Mouse (Mus musculus): ENCODE data around the gene Plin2.

Gene Plin2

DNA sequence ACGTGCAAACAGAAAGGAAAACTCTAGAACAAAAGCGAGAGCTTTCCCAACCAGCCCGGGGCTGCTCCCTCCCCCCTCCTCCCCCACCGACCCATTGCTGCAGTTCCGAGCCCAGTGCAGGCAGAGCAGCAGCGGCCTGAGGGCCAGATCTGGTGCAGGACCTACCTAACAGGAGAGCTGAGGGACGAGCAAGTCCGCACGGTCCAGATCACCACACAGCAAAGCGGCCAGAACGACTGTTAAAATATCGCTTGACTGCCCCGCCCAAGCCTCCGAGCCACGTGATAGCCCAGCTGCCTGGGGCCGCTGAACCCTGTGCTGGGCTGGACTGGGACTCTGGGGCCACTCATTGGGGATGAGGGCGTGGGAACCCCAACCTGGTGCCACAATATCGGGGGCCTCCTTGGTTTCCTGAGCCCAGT lies at the start of gene Plin2:
Gene Plin2, minus strand, starts transcription at position 281 of the 422 bp plus-strand sequence.
- DNase-seq (ENCODE audit: low spot score in 2 of 2) = peak in 1 of 2 experiments; percentile 51

DNA sequence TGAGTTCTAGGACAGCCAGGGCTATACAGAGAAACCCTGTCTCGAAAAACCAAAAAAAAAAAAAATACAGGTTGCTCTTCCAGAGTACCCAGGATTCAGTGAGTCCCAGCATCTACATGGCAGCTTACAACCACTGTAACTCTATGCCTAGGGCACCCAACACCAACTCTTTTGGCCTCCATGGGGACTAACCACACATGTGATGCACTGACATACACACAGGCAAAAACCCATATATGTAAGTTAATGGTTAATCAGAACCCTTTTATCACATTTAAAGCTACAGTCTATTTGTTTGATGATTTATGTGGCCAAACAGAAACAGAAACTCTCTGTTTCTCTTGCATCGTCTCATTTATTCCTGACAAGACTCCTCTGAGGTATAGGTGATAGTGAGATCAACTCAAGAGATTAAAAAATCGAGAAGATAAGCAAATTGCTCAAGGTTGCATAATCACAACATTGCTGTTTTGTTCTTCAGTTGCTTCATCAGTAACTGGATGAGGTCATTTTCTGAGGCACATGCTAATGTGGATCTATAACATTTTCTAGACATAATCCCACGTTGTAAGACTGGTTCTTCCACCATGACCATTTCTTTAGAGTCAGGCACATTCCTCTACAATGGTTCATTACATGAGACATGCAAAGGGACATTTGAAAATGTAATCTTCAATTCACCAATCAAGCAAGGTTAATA lies 49.2 kb upstream of the Plin2 start:
- DNase-seq (ENCODE audit: low spot score in 2 of 2) = no peak

DNA sequence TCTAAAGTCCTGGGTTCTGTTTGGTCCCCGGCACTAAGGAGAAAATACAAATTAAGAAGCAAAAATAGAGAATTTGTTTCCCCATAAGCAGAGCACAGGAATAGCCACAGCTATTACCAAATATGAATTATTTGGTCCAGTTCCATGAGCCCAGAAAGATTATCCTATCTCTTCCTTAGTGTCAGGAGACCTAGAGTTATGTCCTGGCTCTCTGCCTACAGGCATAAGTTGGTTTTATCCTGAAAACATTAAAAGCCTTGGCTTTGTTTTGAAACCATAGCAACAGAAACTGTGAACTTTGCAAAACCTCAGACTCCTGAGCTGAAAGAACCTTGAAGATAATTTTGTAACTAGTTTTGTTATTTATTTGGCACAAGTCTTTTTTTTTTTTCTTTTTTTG lies 47.3 kb upstream of the Plin2 start:
- DNase-seq (ENCODE audit: low spot score in 2 of 2) = no peak

DNA sequence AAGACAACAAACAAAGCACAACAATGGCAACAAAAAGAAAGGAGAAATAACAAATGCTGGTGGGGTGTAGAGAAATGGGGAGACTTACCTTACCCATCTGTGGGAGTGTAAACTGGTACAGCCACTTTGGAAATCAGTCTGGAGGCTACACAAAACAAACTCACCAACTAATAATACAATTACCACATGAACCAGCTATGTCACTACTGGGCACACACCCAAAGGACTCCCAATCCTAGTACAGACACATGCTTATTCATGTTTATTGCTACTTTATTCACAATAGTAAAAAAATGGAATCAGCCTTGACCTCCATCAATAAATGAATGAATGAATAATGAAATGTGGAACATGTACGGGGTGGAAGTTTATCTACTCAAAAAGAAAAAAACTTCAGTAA lies 45.5 kb upstream of the Plin2 start:
- no peak for DNase-seq (ENCODE audit: low spot score in 2 of 2)

DNA sequence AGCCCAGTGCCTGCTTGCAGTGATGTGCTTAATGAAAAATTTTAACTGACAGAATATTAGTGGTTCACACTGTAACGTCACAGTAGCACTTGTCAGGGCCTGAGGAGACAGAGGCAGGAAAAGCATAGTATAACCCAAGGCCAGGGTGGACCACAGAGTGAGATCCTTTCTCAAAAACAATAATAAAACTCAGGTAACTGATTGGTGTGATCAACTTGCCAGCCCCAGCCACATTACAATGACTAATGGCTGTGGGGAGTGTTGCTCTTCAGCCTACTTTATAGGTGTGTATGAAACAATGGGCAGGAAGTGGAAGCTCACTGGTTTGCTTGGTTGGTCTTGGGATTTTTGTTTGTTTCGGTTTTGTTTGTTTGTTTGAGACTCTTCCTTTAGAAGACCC lies 43.7 kb upstream of the Plin2 start:
- DNase-seq (ENCODE audit: low spot score in 2 of 2) = no peak

DNA sequence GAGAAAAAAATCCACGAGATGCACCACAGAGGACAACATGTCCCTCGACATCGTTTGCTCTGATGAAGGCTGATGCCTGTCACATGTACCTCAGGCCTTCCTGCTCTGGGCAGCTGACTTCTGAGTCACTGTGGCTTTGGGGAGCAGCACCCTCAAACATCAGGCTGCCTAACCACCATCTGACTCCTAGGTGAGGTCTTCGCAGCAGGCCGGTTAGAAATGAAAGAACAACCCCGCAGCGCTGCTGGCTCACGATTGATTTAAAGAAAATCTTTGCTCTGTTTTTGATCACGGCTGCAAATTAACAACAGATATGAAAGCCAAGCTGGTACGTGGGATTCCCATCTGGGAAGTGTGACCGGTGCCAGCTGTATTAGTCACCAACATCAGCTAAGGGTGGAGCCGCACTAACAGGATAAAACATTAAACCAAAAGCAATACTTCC lies 42.9 kb upstream of the Plin2 start:
- no peak for DNase-seq (ENCODE audit: low spot score in 2 of 2)

DNA sequence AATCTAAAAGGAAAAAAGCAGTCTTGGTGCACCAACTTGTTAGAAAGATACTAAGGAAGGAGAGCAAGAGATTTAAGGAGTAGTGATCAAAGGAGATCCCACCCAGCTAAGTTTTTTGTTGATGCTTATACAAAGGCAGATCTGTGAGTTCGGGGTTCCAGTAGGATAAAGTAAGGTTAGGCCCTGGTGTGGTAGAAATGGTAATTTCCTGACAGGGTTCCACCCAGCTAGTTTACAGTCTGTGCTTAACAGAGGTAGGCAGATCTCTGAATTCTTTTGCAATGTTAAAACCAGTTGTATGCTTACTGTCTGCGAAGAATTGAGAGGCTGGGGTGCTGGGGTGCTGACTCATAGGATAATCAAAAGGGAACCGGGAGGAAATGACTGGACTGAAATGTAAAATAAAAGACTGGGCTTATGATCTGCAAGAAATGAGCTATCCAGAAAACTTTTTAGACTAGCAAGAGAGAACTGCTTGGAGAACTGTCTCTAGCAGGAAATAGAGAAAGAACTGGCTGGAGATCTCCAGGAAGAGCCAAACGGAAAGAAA lies 40.9 kb upstream of the Plin2 start:
- no peak for DNase-seq (ENCODE audit: low spot score in 2 of 2)

DNA sequence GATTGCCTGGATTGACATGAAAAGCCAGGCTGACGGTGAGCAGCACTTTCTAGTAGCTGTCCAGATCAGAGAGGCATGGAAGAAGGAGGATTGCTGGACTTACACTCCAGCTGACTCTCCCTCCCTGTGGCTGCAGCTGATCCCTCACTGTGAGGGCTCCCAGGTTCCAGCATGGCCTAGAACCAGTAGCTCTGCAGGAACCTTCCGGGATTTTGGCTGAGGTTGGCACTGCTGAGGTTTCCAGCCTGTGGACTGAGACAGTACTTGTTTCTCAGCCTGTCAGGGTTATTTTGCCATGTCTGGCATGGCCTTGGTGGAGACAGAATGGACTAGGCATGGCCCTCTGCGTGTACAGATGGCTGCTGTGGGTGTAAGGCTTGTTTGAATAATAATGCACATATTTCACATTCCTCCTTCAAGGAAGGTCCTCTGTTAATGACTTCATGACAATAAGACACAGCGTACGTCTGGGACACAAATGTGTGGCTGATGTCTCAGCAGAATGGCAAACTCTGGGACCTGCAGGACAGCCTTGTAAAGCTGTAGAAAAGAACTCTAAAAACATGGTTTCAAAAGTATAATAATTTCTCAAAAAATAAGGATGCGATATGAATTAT lies 40.3 kb upstream of the Plin2 start:
- peak in 1 of 2 experiments; percentile 20 for DNase-seq (ENCODE audit: low spot score in 2 of 2)

DNA sequence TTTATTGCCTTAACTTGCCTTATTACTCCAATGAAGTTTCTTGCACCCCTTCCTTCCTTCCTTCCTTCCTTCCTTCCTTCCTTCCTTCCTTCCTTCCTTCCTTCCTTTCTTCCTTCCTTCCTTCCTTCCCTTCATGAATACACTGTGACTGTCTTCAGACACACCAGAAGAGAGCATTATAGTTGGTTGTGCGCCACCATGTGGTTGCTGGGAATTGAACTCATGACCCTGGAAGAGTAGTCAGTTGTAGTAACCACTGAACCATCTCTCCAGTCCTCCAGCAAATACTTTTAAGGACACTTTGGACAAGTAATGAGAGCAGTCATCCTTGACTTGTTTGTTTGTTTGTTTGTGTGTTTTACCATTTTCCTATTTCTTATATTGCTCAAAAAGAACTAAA lies 38.9 kb upstream of the Plin2 start:
- no peak for DNase-seq (ENCODE audit: low spot score in 2 of 2)

DNA sequence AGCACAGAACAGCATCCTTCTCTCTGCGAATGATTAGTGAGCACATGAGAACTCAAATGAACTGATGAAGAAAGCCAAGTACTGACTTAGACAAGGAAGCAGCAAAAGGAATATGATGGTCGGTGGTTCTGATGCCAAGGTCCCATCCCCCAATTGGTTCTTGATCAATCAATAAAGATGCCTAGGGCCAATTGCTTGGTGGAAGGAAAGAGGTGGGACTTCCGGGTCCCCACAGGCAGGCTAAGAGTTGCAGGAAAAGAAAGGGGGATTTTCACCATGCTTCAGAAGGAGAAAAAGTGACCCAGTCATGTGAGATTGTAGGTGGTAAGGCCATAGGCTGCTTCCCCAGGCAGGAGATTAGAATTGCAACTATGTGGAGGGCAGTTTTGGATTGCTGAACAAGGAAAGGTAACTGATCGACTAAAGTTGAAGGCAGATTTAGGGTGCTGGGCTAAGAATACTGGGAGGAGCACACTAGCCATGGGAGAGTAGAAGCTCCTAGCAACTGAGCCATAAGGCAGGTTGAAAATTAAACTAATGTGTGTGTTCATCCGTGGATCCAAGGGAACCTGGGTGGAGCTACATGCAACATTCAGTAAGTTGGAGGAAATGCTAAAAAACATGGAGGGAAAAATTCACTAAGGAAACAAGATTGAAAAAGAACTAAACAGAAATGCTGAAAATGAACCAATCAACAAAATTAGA lies 29.5 kb upstream of the Plin2 start:
- no peak for DNase-seq (ENCODE audit: low spot score in 2 of 2)

DNA sequence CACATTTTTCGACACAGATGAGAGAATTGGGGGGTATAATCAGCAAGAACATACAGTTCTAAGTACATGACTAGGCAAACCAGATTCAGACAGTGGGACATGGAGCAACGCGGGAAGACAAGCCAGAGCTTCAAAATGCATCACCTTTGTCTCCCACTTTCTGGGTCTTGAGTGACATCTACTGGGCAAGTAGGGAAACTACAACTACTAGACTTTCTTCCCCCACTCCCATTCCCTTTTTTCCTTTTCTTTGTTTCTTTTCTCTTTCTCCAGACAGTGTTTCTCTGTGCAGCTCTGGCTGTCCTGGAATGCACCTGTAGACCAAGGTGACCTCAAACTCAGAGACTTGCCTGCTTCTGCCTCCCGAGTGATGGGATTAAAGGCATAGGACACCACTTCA lies 27.0 kb upstream of the Plin2 start:
- DNase-seq (ENCODE audit: low spot score in 2 of 2) = peak in 1 of 2 experiments; percentile 34

DNA sequence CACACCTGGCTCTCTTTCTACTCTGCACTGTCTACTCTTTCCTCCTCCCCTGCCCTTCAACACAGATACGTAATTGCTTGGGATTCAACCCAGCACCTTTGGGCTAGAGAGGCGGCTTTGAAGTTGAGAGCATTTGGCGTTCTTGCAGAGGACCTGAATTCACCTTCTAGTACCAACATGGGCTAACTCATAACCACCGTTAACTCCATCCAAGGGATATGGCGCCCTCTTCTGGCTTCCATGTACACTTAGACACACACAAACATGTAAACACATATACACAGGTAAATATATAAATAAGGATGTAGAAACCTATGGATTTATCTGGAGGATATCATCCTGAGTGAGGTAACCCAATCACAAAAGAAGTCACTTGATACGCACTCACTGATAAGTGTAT lies 25.2 kb upstream of the Plin2 start:
- DNase-seq (ENCODE audit: low spot score in 2 of 2) = peak in 1 of 2 experiments; percentile 20

DNA sequence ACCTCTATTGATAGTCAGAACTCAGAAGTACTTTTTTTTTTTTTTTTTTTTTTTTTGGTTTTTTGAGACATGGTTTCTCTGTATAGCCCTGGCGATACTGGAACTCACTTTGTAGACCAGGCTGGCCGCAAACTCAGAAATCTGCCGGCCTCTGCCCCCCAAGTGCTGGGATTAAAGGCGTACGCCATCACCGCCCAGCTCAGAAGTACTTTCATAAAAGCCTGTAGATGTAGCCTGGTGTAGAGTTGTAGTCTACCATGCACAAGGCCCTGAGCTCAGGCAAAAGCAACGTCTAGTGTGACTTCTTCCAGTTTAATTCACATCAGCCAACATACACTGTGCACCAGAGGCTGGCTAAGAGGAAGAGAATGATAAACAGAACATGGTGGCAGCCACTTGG lies 23.1 kb upstream of the Plin2 start:
- DNase-seq (ENCODE audit: low spot score in 2 of 2) = no peak

DNA sequence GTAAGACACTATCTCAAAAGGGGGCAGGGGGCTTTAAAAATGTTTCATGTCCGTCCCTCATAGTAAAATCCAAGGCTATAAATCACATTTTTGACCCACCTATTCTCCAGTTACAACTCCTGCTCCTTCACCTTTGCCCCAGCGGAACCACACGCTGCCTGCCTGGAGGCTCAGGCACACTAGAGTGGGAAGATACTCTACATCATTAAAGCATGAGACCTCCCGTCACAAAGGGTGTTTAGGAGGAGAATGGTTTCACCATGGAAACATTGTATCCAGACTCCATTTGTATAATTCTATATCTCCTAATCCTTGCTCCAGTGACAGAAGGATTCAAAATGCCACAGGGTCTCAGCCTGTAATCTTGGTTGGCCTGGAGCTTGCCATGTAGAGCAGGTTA lies 21.4 kb upstream of the Plin2 start:
- DNase-seq (ENCODE audit: low spot score in 2 of 2) = no peak

DNA sequence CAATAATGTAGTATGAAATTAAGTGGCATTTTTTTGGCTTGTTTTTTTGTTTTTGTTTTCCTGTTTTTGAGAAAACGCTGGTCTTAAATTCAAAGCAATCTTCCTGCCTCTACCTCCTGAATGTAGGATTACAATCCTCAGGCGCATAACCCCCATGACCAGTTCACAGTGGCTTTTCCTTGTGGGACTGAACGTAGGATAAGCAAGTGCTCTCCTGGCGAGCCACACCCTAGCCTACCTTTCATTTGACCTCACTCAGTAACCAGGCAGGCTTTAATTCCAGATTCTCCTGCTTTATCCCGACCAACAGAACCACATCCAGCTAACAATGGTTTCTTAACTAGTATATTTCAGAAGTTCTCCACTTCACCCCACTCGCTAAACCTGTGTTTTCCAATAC lies 20.9 kb upstream of the Plin2 start:
- DNase-seq (ENCODE audit: low spot score in 2 of 2) = no peak

DNA sequence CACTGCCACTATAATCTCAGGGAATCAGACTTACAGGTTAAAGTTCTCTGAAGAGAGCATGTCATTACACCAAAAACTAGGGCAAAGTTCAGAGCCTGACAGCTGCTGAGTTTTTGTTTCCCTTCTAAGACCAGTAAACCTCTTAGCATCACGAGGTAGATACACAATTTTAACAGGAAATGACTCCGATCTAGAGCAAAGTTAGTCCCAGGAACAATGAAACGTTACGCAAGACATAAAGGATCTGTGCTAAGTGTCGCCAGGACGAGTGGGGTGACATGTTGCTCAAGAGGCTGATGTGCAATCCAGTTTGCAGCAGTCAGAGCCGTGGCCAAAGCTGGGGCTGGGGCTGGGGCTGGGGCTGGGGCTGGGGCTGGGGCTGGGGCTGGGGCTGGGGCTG lies 20.3 kb upstream of the Plin2 start:
- DNase-seq (ENCODE audit: low spot score in 2 of 2) = no peak

DNA sequence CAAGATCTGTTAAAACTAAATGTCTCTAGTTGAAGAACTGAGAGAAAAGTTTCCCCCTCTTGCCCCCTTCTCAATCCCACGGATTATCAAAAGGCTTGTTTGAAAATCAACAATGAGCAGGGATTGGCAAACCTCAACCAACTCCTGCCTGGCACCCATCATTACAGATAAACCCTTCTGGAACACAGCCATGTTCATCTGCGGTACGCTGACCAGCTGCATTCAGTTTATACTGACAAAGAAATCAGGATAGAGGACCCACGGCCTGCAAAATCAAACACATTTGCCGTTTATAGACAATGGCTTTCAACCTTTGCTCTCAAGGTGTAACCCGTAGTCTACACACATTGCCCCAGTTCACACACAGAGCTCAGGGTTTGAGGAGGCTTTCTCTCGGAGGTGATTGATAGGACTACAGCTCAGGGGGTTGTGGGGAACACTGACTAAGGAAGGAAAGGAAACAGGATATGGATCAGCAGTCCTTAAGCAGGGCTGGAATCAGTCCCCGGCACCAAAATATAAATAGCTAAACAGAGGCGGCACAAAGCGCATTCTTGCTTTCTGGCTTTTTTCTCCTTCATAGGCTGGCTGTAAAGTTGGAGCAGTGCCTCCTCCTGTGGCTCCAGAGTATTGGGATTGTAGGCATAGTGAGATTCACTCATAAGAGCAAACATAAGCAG lies 19.3 kb upstream of the Plin2 start:
- DNase-seq (ENCODE audit: low spot score in 2 of 2) = no peak

DNA sequence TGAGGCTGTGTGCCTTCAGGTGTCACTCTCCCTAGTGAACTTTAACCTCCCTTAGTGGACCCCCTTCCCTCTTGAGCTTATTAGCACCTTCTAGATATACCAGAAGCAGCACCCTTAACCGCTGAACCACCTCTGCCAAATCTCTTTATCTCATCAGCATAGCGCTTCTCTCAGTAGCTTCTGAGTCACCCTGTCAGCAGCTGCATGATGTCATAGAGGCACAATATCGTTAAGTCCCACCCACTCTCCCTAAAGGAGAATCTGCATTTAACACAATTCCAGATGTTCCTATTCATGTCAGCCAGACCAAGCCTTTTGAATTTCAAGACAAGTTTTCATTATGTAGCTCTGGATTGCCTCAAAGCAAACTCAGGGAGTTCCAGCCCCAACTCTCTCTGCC lies 16.7 kb upstream of the Plin2 start:
- no peak for DNase-seq (ENCODE audit: low spot score in 2 of 2)

DNA sequence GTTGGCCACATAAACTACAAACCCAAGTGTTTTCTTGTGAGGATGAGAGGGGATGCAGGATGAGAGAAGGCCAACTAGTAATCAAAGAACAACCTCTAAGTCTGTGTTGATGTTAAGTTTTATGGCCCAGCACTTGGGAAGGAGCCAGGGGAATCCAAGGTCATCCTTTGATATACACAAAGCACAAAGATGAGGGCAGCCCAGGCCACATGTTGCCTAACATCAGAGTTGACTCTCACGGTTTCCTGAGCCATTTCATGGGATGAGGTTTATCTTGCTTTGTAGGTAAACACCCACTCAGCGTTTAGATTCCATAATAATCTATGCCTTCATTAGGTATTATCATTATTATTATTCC lies 16.1 kb upstream of the Plin2 start:
- no peak for DNase-seq (ENCODE audit: low spot score in 2 of 2)

DNA sequence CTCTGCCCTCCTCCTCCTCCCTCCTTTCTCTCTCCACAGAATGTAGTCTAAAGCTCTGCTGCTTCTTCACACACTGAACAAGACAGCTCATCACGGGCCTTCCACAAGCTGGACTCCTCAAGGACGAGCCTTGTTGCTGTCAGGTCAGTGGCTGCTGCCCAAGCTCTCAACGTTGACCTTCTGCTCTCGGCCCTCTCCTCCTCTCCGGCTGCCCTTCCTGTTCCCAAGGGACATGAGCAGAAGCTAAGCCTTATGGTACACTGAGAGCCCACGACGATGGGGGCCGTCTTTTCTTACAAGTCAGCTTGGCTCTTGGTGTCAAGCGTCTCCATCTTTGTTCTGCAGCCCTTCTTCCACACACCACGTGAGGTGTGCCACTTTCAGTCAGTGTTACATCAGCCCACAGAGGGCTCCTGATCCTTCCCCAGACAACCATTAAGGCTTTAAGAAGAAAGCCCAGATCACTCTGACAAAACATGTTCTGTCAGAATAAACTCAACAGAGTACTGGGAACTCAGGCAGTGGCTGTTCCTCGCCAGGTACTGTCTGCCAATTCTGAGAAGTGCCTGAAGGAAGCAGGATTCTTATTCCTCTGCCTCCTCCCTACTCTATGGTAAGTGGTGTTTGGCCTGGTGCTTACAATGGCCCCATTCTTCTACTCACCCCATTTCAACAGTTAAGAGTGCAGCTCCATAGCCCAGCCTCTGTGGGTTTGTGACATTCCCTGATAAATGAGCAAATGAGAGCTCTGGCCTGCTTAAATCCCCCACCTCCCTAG lies 15.6 kb upstream of the Plin2 start:
- DNase-seq (ENCODE audit: low spot score in 2 of 2) = no peak

DNA sequence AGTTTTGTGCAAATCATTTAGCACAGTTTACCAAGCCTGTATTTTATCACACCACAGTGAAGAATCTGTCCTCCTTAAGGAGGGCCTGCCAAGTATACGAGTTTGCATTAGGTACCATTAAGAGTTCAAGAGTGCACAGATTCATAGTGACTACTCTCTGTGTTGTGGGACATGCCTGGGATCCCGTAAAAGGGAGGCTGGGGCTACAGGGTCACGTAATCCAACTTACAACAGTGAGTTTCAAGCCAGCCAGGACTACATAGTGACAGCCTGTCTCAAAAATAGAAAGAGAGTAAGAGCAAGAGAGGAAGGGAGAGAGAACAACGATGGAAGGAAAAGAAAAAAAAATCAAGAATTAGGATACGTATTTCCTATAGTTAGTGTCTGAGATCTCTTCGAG lies 14.9 kb upstream of the Plin2 start:
- no peak for DNase-seq (ENCODE audit: low spot score in 2 of 2)

All from cerebellum, postnatal 4 days (tissue).